Mouse (Mus musculus) ES-Bruce4 (cell line): ENCODE measurements around the gene Foxs1.

Source experiments
- CTCF ChIP-seq: IDR thresholded peaks from one replicate; pipeline ENCODE4 v1.8.1; 2011; ENCODE audit warnings: low read depth, low read length
- POLR2A ChIP-seq: IDR thresholded peaks from one replicate; pipeline ENCODE4 v1.8.1; 2011; ENCODE audit warnings: low read length; ENCODE audit not compliant: insufficient read depth

GRCm38 (mm10) chr2:152927371-152927770 lies 5.6 kb downstream of the Foxs1 start:
- TF ChIP-seq POLR2A (no peak), CTCF (no peak)
